Mouse (Mus musculus) layer of hippocampus, postnatal 25 days (tissue): ENCODE data around the gene Scarb2. TPM values are rescaled to one million over a fixed set of nuclear protein-coding genes. Genes with fewer than 3 reads are reported as not detected.
A peak's percentile ranks its signal among the peaks of the same experiment; 100 is the strongest.

Experiments used
- DNase-seq, 2 experiments: peaks; one replicate each; pipeline ENCODE4 v3.0.0; 2022; ENCODE audit warnings: mixed read lengths in 2 of 2, low spot score in 1 of 2; ENCODE audit errors: extremely low spot score in 1 of 2
- total RNA-seq, 2 experiments: library from RNA; stranded (reverse); gene quantifications; 2 replicates each; pipeline ENCODE4 v1.2.3; 2021

Gene Scarb2
- total RNA-seq, 2 experiments from 2014 or later, result 91.2 to 92.7 TPM

GRCm38 (mm10) chr5:92495771-92496409, 10.7 kb downstream of the Scarb2 start:
- no peak for DNase-seq

DNA sequence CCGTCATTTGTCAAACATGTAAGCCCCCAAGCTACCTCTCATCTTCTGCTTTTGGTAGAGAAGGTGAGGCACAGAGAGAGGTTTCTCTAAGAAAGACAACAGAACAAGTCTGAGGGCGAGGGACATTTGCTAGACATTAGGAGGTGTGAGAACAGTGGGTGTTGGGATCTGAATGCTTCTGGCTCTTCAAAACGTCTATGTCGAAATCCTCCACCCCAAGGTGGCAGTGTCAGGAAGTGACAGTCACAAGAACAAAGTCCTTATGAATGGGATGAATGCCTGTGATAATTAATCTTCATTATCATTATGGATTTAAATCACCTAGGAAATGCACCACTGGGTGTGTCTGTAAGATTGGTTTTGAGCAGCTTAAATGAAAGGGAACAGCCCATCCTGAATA, 11.3 kb downstream of the Scarb2 start:
- no peak for DNase-seq

DNA sequence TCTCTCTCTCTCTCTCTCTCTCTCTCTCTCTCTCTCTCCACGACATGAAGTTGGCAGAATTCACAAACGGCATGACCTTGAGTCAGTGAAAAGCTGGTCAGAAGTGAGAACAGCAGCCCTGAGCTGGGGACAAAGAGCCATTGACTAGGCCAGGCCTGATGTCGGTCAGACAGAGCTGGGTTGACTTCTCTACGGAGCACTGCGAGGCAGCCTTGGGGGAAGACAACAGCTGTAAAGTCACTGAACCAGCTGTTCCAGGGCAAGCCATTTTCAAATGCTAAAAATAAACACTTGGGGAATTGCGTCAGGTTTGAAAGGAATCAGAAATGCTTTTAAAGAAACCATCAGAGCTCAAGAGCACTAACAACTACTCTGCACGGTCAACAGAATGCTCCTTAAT, 13.2 kb downstream of the Scarb2 start:
- no peak for DNase-seq

- DNase-seq, result no peak
These were observed 15.9 kb downstream of the Scarb2 start for GRCm38 (mm10) chr5:92490779-92491178.

GRCm38 (mm10) chr5:92490304-92490703, 16.3 kb downstream of the Scarb2 start:
- DNase-seq, result no peak

DNA sequence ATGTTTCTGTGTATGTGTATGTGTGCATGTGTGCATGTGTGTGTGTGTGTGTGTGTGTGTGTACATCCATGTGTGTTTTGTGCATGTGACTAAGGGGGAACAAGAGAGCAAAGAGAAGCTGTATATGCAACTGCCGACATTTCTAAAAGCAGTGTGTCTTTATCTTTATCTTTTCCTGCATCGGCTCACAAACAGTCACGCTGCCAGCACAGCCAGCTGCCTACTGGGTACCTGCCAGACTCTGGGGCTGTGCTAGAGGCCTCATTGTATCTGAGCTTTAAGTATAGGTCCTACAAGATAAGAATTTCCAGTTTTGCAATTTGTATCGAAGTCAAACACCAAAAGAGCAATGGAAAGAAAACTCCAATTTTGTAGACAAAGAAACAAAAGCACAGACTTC, 17.1 kb downstream of the Scarb2 start:
- DNase-seq, result no peak

DNA sequence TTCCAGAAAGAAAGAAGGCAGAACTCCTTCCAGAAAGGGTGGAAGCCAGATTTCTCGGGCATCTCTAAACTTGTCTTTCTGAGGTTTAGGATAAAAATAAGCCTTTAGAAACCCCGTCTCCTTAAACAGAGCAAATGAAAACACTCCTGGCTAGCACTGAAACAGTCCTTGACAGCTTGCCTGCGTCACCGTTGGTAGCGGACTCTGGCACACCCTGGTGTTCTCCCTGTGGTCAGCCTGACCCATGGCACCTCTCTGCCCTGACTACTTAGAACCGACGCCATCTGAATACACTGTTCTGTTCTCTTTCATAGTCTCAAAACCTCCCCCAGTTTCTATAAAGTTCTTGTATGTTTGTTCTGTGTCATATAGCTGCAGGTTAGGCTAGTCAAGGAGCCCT, 17.7 kb downstream of the Scarb2 start:
- DNase-seq, result no peak

DNA sequence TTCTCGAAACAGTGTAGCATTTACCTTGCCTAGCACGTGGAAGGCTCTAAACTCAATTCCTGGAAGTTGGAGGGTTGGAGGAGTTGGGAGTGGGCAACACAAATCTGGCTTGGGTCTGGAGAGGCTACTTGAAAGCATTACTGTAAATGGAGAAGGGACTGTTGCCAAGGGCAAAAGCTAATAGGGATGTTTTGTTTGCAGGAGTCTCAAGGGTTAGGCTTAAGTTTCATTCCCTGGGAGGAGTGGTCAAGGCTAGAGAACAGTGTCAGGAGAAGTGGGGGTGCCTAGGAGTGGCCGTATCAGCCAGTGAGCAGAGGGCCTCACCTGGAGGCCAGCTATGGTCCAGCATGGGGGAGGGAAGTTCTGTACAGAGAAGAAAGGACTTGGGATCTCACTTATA, 18.2 kb downstream of the Scarb2 start:
- DNase-seq, result no peak

GRCm38 (mm10) chr5:92486758-92487157, 19.9 kb downstream of the Scarb2 start:
- DNase-seq, result no peak

DNA sequence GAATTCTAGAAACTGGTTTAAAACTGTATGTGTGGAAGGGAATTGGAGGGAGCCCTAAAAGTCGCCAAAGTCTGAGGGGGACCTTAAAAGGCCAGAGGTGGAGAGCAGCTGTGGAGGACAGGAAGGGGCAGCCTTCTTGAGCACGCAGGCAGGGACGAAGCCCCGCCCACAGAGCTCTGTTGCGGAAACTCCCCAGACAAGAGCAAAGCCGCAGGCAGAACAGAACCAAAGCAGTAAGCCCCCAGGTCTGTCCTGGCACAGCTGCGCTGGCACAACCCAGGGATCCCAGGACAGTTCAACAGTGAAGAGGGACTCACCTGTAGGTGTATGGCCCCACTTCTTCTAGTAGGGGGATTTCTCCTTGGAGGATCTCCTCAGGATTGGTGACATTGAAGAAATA, 21.8 kb downstream of the Scarb2 start:
- no peak for DNase-seq

GRCm38 (mm10) chr5:92472863-92473262, 33.8 kb downstream of the Scarb2 start:
- DNase-seq, result no peak

DNA sequence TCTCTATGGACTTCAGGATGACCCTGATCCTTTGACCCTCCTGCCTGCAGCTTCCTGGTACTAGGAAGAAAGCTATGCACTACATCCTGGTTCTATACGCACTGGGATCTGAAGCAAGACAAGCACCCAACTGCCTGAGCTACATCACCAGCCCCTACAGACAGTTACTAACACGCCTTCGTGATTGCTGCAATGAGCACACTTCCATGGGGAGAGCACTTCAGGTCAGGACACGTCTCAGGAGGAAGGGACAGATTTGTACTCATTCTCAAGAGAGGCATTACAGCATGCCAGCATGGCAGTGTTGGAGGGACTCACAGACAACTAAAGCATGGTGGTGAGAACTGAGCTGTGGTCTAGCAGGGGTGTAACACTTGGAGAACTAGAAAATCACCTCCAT, 35.1 kb downstream of the Scarb2 start:
- DNase-seq, result no peak

- DNase-seq, result no peak
These were observed 37.2 kb downstream of the Scarb2 start for GRCm38 (mm10) chr5:92469201-92470130.

GRCm38 (mm10) chr5:92468234-92468633, 38.4 kb downstream of the Scarb2 start:
- DNase-seq, result no peak

- DNase-seq, result no peak
These were observed 39.4 kb downstream of the Scarb2 start for GRCm38 (mm10) chr5:92467102-92467766.

- no peak for DNase-seq
These were observed 41.1 kb downstream of the Scarb2 start for GRCm38 (mm10) chr5:92465511-92465910.

- DNase-seq, result peak in 1 of 2 experiments; percentile 62
These were observed 45.3 kb downstream of the Scarb2 start for GRCm38 (mm10) chr5:92461321-92461720.

- DNase-seq, result no peak
These were observed 47.9 kb downstream of the Scarb2 start for GRCm38 (mm10) chr5:92458726-92459125.

DNA sequence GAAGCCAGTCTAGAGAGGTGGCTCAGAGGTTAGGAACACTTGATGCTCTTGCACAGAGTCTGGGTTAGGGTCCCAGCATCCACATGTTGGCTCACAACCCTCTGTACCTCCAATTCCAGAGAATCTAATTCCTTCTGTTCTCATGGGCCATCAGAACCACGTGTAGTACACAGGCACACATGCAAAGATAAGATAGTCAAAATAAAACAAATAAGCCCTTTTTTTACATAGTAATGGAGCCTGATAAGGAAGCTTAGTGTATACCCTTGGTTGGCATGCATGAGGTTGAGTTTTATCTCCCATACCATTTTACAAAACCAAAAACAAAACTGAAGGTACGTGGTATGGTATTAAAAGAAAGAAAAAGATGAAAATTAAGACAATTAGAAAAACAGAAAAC, 49.2 kb downstream of the Scarb2 start:
- DNase-seq, result no peak

DNA sequence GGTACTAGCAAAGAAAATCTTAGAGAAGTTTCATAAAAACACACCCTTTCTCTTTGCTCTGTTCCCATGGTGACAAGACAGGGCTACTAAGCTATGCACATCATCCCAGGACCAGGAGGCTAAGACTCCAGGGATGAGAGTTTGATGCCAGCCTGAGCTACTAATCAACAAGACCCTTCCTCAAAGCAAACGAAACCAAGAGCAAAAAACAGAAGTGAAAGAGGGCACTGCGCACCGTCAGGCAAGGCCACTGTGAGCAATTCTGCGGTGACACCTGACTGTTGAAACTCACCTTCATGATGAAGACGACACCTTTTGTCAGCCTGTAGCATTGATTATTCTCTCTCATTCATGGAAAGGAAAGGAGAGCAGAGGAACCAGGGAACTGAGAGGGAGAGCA, 53.8 kb downstream of the Scarb2 start:
- DNase-seq, result no peak

DNA sequence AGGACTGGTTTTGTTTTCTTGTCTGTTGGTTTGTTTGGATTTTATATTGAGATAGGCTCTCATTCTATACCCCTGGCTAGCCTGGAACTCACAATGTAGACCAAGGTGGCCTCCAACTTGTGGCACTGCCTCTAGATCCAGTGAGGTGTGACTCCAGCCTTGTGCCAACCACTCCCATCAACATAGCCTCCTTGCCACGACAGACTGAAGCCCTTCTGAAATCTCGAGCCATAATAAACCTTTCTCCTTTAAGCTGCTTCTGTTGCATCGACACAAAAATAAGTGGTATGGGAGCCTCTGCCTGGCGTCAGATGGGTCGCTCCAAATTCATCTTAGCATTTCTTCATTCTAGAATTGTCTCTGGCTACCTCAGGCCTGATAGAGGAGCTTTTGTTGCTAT, 59.9 kb downstream of the Scarb2 start:
- DNase-seq, result no peak
